Mouse (Mus musculus): ENCODE data around the gene Nrd1.
A peak's percentile ranks its signal among the peaks of the same experiment; 100 is the strongest.

Gene Nrd1

GRCm38 (mm10) chr4:109026543-109026942, 26.1 kb downstream of the Nrd1 start:
- DNase-seq (ENCODE audit: low spot score in 2 of 2), result no peak

GRCm38 (mm10) chr4:109029857-109030256, 29.4 kb downstream of the Nrd1 start:
- no peak for DNase-seq (ENCODE audit: low spot score in 2 of 2)

GRCm38 (mm10) chr4:109030266-109030665, 29.8 kb downstream of the Nrd1 start:
- no peak for DNase-seq (ENCODE audit: low spot score in 2 of 2)

GRCm38 (mm10) chr4:109036327-109036726, 35.9 kb downstream of the Nrd1 start:
- peak; percentile 44 to 56 for DNase-seq (ENCODE audit: low spot score in 2 of 2)

- no peak for DNase-seq (ENCODE audit: low spot score in 2 of 2)
Measured at GRCm38 (mm10) chr4:109042739-109043138, 42.3 kb downstream of the Nrd1 start.

- DNase-seq (ENCODE audit: low spot score in 2 of 2), result no peak
Measured at GRCm38 (mm10) chr4:109043294-109043693, 42.8 kb downstream of the Nrd1 start.

GRCm38 (mm10) chr4:109043756-109044155, 43.3 kb downstream of the Nrd1 start:
- DNase-seq (ENCODE audit: low spot score in 2 of 2), result no peak

- DNase-seq (ENCODE audit: low spot score in 2 of 2), result no peak
Measured at GRCm38 (mm10) chr4:109048258-109048657, 47.8 kb downstream of the Nrd1 start.

GRCm38 (mm10) chr4:109052282-109052681, 51.8 kb downstream of the Nrd1 start:
- DNase-seq (ENCODE audit: low spot score in 2 of 2), result no peak

- DNase-seq (ENCODE audit: low spot score in 2 of 2), result no peak
Measured at GRCm38 (mm10) chr4:109054003-109054402, 53.5 kb downstream of the Nrd1 start.

- no peak for DNase-seq (ENCODE audit: low spot score in 2 of 2)
Measured at GRCm38 (mm10) chr4:109056351-109056750, 55.9 kb downstream of the Nrd1 start.

- no peak for DNase-seq (ENCODE audit: low spot score in 2 of 2)
Measured at GRCm38 (mm10) chr4:109057640-109058039, 57.2 kb downstream of the Nrd1 start.

- DNase-seq (ENCODE audit: low spot score in 2 of 2), result no peak
Measured at GRCm38 (mm10) chr4:109059255-109059821, 58.9 kb downstream of the Nrd1 start.

GRCm38 (mm10) chr4:109064941-109065340, 64.5 kb downstream of the Nrd1 start:
- no peak for DNase-seq (ENCODE audit: low spot score in 2 of 2)

- no peak for DNase-seq (ENCODE audit: low spot score in 2 of 2)
Measured at GRCm38 (mm10) chr4:109065714-109066113, 65.3 kb downstream of the Nrd1 start.

GRCm38 (mm10) chr4:109072891-109073290, 72.4 kb downstream of the Nrd1 start:
- DNase-seq (ENCODE audit: low spot score in 2 of 2), result no peak

- no peak for DNase-seq (ENCODE audit: low spot score in 2 of 2)
Measured at GRCm38 (mm10) chr4:109073296-109073695, 72.8 kb downstream of the Nrd1 start.

- DNase-seq (ENCODE audit: low spot score in 2 of 2), result no peak
Measured at GRCm38 (mm10) chr4:109078941-109079340, 78.5 kb downstream of the Nrd1 start.

GRCm38 (mm10) chr4:109079676-109080075, 79.2 kb downstream of the Nrd1 start:
- peak in 1 of 2 experiments; percentile 8 for DNase-seq (ENCODE audit: low spot score in 2 of 2)

GRCm38 (mm10) chr4:109080118-109080517, 79.7 kb downstream of the Nrd1 start:
- DNase-seq (ENCODE audit: low spot score in 2 of 2), result no peak

GRCm38 (mm10) chr4:109089171-109089570, 88.7 kb downstream of the Nrd1 start:
- DNase-seq (ENCODE audit: low spot score in 2 of 2), result no peak

- DNase-seq (ENCODE audit: low spot score in 2 of 2), result no peak
Measured at GRCm38 (mm10) chr4:109089999-109090398, 89.5 kb downstream of the Nrd1 start.

- no peak for DNase-seq (ENCODE audit: low spot score in 2 of 2)
Measured at GRCm38 (mm10) chr4:109091241-109091777, 90.9 kb downstream of the Nrd1 start.

GRCm38 (mm10) chr4:109092344-109092743, 91.9 kb downstream of the Nrd1 start:
- no peak for DNase-seq (ENCODE audit: low spot score in 2 of 2)
